Mouse (Mus musculus) mouse embryonic stem cell (cell line): Measurements from ENCODE around the gene Gpr4.

Source experiments
- in situ Hi-C, 2 experiments: fragments of 300-500 bp; cut with MboI; formaldehyde crosslinking; loops; 1 replicate in 1 of 2; 3 replicates in 1 of 2; pipeline ENCODE4 v1.14.3; 2019 to 2020; ENCODE audit warnings: low sequenced_read_pairs in 2 of 2, low pct_unique_long_range_greater_than_20kb in 1 of 2, mixed read lengths in 1 of 2; ENCODE audit not compliant: unreplicated experiment in 1 of 2

Gene Gpr4

DNA sequence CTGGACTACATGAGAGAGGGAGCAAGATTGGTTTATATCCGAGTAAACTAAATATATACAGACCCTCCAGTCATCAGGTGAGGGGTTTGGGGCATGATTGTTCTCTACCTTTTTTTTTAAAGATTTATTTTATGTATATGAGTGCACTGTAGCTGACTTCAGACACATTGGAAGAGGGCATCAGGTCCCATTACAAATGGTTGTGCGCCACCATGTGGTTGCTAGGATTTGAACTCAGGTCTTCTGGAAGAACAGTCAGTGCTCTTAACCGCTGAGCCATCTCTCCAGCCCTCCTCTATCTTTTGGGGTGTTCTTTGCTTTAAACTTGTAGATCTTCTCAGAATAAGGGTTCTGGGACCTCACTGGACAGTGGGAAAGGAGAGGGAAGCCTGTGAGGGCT, 7.7 kb downstream of the Gpr4 start:
- in situ Hi-C loops, result no loop called here

DNA sequence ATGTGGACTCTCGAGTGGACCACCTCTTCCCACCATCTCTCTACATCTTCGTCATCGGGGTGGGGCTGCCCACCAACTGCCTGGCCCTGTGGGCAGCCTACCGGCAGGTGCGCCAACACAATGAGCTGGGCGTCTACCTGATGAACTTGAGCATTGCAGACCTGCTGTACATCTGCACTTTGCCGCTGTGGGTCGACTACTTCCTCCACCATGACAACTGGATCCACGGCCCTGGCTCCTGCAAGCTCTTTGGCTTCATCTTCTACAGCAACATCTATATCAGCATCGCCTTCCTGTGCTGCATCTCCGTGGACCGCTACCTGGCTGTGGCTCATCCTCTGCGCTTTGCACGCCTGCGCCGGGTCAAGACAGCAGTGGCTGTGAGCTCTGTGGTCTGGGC, 9.9 kb downstream of the Gpr4 start:
- in situ Hi-C loops, result no loop called here

DNA sequence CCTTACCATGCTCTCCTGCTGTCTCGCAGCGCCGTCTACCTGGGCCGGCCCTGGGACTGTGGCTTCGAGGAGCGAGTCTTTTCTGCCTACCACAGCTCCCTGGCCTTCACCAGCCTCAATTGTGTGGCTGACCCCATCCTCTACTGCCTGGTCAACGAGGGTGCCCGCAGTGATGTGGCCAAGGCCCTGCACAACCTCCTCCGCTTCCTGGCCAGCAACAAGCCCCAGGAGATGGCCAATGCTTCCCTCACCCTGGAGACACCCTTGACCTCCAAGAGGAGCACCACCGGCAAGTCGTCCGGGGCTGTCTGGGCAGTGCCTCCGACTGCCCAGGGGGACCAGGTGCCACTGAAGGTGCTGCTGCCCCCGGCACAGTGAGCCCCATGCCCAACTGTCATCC, 10.5 kb downstream of the Gpr4 start:
- in situ Hi-C loops, result no loop called here

DNA sequence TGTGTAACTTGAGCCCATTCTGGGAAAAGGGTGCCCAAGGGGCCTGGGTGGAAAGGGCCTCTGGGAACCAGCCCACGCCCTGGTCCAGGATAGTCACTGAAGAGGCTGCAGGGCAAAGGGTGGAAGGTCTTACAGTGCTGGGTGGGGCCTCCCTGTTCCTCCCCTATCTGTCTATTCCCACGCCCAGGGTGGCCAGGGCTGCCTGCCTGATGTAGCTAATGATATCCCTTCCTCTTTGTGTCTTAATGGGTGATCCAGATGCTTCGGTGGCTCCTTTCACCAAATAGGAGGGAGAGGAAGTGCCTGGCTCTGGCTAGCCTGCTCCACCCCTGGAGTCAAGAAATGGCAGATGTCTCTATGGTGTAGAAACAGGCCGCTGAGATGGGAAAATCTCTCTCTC, 12.6 kb downstream of the Gpr4 start:
- in situ Hi-C loops, result no loop called here

DNA sequence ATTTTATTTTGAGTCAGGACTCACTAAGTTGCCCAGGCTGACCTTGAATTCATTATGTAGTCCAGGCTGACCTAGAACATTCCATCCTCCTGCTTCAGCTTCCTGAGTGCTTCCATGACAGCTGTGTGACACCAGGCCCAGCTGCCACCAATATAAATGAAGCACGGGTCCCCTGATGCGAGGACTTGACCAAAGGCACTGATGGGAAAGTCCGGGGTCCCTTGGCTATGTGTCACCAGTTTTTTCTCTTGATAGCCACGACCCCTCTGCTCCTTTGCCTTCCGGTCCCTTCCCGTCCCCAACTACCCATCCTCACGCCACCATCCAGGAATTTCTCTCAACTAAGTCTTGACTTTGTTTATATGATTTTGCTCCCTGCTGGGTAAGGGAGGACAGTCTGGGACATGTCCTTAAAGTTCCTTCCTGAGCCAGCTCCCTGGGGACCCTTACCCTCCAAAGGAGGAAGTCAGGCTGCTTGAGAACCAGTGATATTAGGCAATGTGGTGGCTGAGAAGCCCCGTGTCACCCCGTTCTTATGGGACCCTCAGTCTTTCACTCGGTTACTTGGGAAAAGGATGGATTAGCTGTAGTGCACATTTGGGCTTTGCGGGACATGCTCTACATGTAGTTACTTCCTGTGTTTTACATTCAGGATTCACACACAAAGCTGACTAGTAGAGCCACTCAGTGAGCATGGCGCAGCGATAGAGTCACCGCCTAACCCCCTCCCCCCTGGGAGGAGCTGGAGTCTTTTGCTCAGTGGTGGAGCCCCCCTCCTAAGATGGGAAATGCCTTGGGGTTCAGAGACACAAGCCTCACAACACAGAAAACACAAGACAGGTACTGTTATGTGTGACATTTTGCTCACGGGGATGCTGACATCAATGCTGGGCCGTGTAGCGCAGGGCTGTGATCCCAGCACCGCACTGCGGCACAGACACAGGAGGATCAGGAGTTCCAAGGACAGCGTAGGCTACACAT, 14.8 kb downstream of the Gpr4 start:
- in situ Hi-C loops, result no loop called here

DNA sequence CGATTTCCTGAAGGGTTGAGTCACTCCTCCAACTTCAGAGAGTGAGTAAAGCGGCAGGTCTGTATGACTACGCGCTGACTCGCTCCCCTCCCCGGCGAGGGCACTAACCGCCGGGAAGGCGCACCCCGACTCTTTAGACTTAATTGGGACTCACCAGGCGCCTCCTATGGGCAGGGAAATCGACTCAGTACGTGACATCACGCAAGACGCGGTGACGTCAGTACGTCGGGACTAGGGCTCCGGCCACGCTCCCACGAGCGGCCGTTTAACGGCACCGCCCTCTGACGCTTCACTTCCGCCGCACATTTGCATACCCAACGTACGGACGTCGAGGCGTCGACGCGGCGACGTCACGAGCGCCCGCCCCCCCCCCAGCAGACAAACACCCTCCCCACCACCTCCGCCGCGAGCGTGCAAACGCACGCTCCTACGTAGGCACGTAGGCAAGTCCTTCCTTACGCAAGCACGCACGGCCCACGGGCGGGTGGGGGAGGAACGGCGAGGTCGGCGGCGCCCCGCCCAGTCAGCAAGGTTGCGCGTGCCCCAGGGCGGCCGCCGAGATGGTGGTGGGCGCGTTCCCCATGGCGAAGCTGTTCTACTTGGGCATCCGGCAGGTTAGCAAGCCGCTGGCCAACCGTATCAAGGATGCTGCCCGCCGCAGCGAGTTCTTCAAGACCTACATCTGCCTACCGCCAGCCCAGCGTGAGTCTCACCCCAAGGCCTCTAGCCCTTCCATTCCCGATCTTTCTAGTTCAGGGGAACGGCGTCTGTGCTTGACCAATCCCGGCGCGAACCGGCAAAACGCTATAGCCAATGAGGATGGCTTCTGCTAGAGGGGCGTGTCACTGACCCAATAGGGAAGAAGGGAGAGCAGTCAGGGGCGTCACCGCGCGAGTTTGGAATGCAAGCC, 15.8 kb downstream of the Gpr4 start, which contains the start of gene Opa3:
Opa3 (plus strand) TSS at position 452 of the 910 bp plus-strand sequence.
- in situ Hi-C loops, result no loop called here

DNA sequence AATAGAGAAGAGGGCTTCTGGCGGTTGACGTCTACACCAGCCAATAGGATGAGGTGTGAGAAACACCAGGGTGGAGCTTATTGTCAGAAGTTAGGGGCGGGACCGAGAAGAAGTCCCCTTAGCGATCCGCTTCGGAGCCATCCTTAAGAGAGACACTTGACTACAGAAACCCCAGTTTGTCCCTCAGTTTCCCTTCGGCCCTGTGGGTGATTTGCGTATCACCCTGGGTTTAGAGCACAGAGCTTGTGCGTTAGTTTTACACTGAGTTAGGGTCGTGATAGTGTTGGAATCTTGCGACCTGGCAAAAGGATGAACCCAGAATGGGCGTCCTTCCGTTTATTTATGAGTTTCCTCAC, 16.4 kb downstream of the Gpr4 start:
- in situ Hi-C loops, result no loop called here

DNA sequence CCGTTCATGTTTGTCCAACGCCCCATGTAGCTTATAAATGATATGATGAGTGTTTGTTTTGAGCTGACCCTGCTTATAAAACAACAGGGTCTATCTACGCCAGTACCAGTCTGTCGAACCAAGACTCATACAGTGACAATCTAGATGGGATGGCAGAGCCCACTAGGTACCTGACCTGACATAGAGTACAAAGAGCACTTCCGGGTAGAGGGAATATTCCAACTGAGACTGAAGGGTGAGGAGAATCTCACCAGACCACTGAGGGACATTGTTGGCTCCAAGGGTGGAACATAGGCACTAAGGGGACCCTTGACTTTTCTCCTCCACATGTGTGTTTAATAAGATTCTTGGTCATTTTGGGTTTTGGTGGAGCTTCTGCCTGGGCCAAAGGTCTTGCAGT, 17.1 kb downstream of the Gpr4 start:
- in situ Hi-C loops, result no loop called here

DNA sequence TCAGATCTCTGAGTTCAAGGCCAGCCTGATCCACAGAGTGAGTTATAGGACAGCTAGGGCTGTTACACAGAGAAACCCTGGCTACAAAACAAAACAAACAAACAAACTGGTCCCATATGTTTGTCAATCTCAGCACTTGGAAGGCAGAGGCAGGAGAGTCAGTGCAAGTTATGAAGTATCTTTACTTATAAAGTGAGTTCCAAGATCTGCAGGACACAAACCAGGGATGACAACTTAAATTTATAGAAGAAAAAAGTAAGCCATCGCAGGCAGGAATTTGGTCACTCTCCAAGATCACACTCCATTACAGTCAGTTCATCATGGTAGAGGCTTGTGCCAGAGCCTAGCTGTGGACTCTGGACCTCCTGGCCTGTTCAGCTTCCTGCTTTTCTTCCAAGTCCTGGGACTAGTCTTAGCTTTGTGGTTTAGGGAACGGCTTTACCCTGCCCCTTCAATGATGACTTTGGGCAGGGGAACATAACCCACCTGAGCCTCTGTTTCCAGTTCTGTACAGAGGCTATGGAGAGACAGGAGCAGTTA, 17.8 kb downstream of the Gpr4 start:
- in situ Hi-C loops, result loop anchor here (5.0 kb wide), 2 partner anchors 47 to 52 kb away; partner anchors contain the start of genes Ppm1n (in 1 of the 2) and Rtn2 (in 1 of the 2)

DNA sequence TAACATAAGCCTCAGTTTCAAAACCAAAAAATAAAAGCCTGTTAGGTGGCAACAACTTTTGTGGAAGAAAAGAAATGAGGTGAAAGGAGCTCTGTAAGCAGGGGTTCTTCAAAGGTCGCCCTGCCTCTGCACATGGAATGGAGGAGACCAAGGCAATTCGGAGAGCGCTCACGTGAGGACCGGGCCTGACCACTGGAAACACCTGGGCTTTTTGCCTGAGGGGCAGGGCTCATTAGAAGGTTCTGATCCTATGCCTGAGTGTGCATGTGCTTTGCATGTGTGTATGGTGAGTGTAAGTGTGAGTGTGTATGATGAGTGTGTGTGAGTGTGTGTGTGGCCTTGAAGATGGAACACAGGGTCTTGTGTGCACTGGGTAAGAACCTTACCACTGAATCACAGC, 18.6 kb downstream of the Gpr4 start:
- in situ Hi-C loops, result loop anchor here (5.0 kb wide), 2 partner anchors 46 to 51 kb away; partner anchors contain the start of genes Ppm1n (in 1 of the 2) and Rtn2 (in 1 of the 2)

DNA sequence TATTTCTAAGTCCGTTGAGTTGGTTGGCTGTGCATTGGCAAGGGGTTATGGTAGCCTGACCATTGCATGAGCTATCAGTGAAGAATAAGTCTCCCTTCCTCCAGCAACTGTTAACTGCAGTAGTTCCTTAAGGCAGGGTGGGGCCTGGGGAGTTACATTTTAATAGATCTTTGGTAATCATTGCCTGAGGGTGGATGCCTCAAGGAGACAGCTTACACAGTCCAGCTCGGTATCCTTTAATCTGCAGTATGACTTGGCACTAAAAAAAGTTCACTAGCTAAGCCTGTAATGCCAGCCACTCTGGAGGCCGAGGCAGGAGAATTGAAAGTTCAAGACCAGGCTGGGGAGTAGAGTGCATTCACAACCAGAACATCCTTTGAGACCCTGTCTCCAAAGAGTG, 19.5 kb downstream of the Gpr4 start:
- in situ Hi-C loops, result loop anchor here (5.0 kb wide), 2 partner anchors 45 to 50 kb away; partner anchors contain the start of genes Ppm1n (in 1 of the 2) and Rtn2 (in 1 of the 2)

DNA sequence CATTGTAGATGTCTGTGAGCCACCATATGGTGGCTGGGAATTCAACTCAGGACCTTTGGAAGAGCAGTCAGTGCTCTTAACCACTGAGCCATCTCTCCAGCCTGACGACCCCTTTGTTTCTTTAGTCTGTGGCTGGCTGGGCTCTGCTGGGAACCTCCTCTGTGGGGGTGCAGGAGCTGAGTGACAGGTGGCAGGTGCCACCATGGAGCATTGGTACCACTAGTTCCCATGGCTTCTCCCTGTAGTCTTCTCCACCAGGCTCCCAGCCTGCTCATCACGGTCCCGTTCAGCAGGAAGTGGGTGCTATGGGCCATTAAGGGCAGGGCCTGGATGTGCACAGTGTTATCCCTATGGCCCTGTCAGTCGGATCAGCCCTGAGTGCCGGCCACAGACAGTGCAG, 22.3 kb downstream of the Gpr4 start:
- in situ Hi-C loops, result loop anchor here (5.0 kb wide), 2 partner anchors 43 to 48 kb away; partner anchors contain the start of genes Ppm1n (in 1 of the 2) and Rtn2 (in 1 of the 2)

DNA sequence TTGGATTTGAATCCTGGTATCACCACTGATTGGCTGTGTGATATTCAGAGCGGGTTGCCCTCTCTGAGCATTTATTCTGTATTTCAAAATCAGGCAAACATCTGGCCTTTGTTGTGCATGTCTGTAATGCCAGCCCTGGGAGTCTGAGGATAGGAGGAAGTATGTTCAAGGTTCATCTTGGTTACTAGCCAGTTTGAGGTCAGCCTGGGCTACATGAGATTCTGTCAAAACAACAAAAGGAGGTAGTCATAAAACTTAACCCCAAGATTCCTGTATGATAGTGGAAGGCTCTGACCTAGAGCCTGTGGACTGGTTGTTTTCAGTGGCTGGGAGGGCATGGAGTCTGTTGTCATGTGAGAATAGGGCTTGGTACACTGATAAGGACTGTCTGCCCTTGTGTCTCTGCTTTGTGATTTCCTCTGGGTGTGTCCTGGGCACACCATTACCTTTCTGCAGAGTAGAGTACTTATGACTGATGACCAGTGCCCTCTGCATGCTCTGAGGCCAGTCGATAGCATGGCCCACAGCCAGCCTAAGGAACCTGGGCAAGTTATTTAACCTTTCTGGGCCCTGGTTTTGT, 22.8 kb downstream of the Gpr4 start:
- in situ Hi-C loops, result no loop called here

DNA sequence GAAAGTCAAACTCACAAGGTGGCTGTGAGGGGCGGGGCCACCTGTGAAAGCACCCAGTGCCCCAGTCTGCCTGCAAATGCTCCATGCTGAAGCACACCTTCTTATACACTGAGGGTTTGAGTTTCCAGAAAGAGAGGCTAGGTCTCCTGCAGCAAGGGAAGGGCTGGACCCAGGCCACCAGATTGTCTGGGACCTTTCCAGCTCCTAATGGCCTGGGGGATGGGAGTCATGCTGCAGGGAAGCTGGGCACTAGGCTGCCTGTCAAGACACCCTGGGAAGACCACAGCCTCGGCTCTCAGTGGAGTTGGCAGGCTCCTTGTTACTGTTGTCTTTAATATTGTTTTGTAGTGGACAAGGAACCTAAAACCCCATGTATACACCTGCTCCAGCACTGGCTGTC, 24.1 kb downstream of the Gpr4 start:
- in situ Hi-C loops, result no loop called here

DNA sequence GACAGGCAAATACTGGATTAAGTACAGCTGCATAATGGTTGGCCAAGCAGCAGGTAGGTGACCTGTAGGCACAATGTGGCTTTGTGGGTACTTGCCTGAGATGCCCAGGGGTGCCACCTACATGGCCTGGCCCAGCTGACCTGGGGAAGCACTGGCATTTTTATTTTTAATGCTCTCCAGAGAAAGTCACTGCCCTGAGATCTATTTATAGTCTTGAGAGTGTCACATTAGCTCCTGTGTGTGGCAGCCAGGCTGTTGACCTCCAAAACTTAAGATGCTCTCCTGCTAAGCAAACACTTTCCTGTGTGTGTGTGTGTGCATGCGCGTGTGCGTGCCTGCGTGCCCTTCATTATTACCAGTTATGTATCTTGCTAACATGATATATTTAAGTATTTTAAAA, 26.0 kb downstream of the Gpr4 start:
- in situ Hi-C loops, result no loop called here

DNA sequence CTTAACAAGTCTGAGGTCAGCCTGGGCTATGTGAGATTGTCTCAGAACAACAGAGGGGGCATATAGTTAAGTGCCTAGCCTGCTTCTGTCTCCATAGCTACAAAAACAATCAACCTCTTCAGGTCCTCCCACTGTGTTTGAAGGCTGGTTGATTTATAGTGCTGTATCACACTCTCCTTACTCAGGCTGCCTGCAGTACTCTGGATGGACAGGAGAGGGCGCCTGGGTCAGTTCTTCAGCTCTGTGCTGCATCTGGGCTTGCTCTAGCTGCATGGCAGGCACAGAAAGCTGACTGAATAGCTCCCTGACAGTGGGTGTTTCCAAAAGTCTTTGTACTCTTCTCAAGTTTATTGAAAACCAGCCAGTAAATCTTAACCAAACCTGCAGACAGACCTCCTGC, 27.1 kb downstream of the Gpr4 start:
- in situ Hi-C loops, result no loop called here

DNA sequence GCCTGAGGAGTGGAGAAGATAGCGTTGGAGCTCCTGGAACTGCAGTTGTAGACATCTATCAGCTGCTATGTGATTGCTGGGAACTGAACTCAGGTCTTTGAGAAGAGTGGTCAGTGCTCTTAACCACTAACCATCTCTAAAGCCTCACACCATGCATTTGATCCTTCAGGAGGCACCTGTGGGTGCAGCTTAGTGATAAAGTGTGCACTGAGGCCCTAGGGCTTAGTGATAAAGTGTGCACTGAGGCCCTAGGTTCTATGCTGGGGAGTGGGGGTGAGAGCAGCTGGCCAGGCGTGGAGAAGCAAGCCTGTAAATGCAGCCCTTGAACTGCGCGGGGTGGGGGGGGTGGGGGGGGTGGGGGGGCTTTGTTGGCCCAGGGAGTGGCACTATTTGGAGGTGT, 27.6 kb downstream of the Gpr4 start:
- in situ Hi-C loops, result no loop called here

DNA sequence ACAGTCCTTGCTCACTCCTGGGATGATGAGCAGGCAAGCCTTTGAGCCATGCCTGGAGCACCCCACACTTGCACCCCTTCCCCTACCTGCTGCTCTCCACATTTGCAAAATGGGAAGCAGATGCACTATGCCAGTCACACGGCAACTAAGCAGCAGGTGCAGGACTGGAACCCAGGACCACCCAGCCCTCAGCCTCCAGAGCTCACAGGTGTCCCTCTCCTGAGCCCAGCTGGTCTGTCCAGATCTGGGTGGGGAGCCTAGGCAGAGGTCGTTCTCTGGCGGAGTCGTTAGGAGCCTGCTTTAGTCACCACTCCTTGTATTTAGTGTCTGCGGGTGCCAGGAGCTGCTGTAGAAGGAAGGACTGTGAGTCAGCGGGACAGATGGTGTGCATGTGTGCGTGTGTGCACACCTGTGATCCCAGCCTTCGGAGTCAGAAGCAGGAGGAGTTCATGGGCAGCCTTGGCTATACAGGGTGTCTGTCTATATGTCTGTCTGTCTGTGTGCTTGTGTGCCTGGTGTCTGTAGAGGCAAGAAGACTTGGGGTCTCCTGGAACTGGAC, 28.6 kb downstream of the Gpr4 start:
- in situ Hi-C loops, result no loop called here
